14 mouse cellular contexts compared by ENCODE assay signal in genomic region chr6:48366322-48366996, GRCm38 (mm10). TPM values are rescaled to one million over a fixed set of nuclear protein-coding genes. Genes with fewer than 3 reads are reported as not detected.
DNase-seq lines count a peak whose midpoint lies in the region; ATAC-seq and TF ChIP-seq lines count a peak whose summit lies in the region.
"Had no signal": no experiment of that assay in that cellular context is flagged by ENCODE, and none has a peak within 500 bp of the region (broad histone marks: within the 10 kb centered on the region; RNA-seq: fewer than 3 reads in every experiment).

No protein-coding gene starts in this region.

- DNase-seq in midbrain, embryonic 11.5 days (ENCODE audit: low spot score, missing footprints): peak; percentile 84
- DNase-seq in embryo, embryonic 10 days (ENCODE audit: low spot score): peak; percentile 52
- peak; percentile 6 for DNase-seq in forebrain, postnatal 0 days
- DNase-seq in retina, postnatal 7 days (ENCODE audit: low read depth, low spot score): peak; percentile 19
- DNase-seq in heart, postnatal 14 days: no peak
- DNase-seq in thymus, postnatal 25 days: no peak
- DNase-seq in urinary bladder, postnatal 25 days (ENCODE audit: low spot score): no peak
- DNase-seq: adrenal gland, postnatal 10 days had no signal

- WGBS in midbrain, embryonic 11.5 days: 38% methylated on average over 11 of the region's 11 CpGs
- 44% methylated on average over 11 of the region's 11 CpGs for WGBS in midbrain, embryonic 15.5 days
- 24% methylated on average over 11 of the region's 11 CpGs for WGBS in forebrain, postnatal 0 days

- intact Hi-C loops in heart, postnatal 14 days (cut with DNase I): no loop called here

- H3K27me3 ChIP-seq in midbrain, embryonic 11.5 days (ENCODE audit: control insufficient read depth, insufficient read depth, low read length): no peaks in the 10 kb centered on the region
- no peaks in the 10 kb centered on the region for H3K27me3 ChIP-seq in midbrain, embryonic 15.5 days (replicated peaks)
- H3K27me3 ChIP-seq in forebrain, postnatal 0 days (ENCODE audit: insufficient read depth, low read length): no peaks in the 10 kb centered on the region
- H3K27me3 ChIP-seq: hindbrain, embryonic 15.5 days had no signal

- H3K4me2 ChIP-seq in midbrain, embryonic 11.5 days: no peak overlapping the region
- no peak overlapping the region for H3K4me2 ChIP-seq in midbrain, embryonic 15.5 days
- H3K4me2 ChIP-seq in forebrain, postnatal 0 days (ENCODE audit: low read depth): no peak overlapping the region
- H3K4me2 ChIP-seq: hindbrain, embryonic 15.5 days had no signal

- no peaks in the 10 kb centered on the region for H3K36me3 ChIP-seq in midbrain, embryonic 11.5 days (ENCODE audit: control insufficient read depth, insufficient read depth, low read length)
- no peaks in the 10 kb centered on the region for H3K36me3 ChIP-seq in midbrain, embryonic 15.5 days (replicated peaks)
- H3K36me3 ChIP-seq in forebrain, postnatal 0 days (ENCODE audit: insufficient read depth): no peaks in the 10 kb centered on the region
- H3K36me3 ChIP-seq: heart, embryonic 10.5 days; hindbrain, embryonic 15.5 days had no signal

- no peak overlapping the region for H3K4me3 ChIP-seq in midbrain, embryonic 11.5 days (ENCODE audit: low read depth, low read length)
- H3K4me3 ChIP-seq in midbrain, embryonic 15.5 days: no peak overlapping the region
- H3K4me3 ChIP-seq in forebrain, postnatal 0 days (ENCODE audit: low read depth, low read length): no peak overlapping the region
- H3K4me3 ChIP-seq: heart, embryonic 10.5 days; hindbrain, embryonic 15.5 days had no signal

- no peak overlapping the region for H3K27ac ChIP-seq in midbrain, embryonic 11.5 days (ENCODE audit: low read depth, low read length)
- no peak overlapping the region for H3K27ac ChIP-seq in midbrain, embryonic 15.5 days
- H3K27ac ChIP-seq in forebrain, postnatal 0 days (ENCODE audit: low read depth, low read length): no peak overlapping the region
- H3K27ac ChIP-seq: heart, embryonic 10.5 days; hindbrain, embryonic 15.5 days; kidney, postnatal 0 days; liver, embryonic 14.5 days had no signal

- H3K9ac ChIP-seq in midbrain, embryonic 11.5 days (ENCODE audit: low read length): no peak overlapping the region
- H3K9ac ChIP-seq in midbrain, embryonic 15.5 days: no peak overlapping the region
- no peak overlapping the region for H3K9ac ChIP-seq in forebrain, postnatal 0 days
- H3K9ac ChIP-seq: hindbrain, embryonic 15.5 days; liver, embryonic 14.5 days had no signal

- no peaks in the 10 kb centered on the region for H3K4me1 ChIP-seq in midbrain, embryonic 11.5 days (ENCODE audit: control insufficient read depth, insufficient read depth, low read length)
- no peaks in the 10 kb centered on the region for H3K4me1 ChIP-seq in midbrain, embryonic 15.5 days
- no peaks in the 10 kb centered on the region for H3K4me1 ChIP-seq in forebrain, postnatal 0 days (ENCODE audit: insufficient read depth)
- H3K4me1 ChIP-seq: heart, embryonic 10.5 days had no signal

- TF ChIP-seq CTCF in forebrain, postnatal 0 days (IDR thresholded peaks at IDR 0.05; ENCODE audit: low read depth): no peak

- H3K9me3 ChIP-seq in midbrain, embryonic 11.5 days (ENCODE audit: control insufficient read depth, low read length): no peaks in the 10 kb centered on the region
- H3K9me3 ChIP-seq in midbrain, embryonic 15.5 days: no peaks in the 10 kb centered on the region
- H3K9me3 ChIP-seq in forebrain, postnatal 0 days (ENCODE audit: low read length): no peaks in the 10 kb centered on the region
- H3K9me3 ChIP-seq: heart, embryonic 10.5 days; hindbrain, embryonic 15.5 days had no signal

- ATAC-seq in midbrain, embryonic 11.5 days (ENCODE audit: low FRiP score): peak; percentile 42; the same call in 1 of the 2 replicates
- ATAC-seq in midbrain, embryonic 15.5 days (replicated peaks): no peak
- ATAC-seq in forebrain, postnatal 0 days: peak; percentile 36; the same call in 1 of the 2 replicates
- ATAC-seq: Patski had no signal

RNA-seq across cellular contexts. Expression of gene Krba1, which starts 28.9 kb away (rescaled TPM):
- 15.2 and 16.6 TPM in 2 replicates for polyA plus RNA-seq in midbrain, embryonic 11.5 days (2014; fragmentation: Nextera tagmentation; extraction: Ambion mirVana)
- polyA plus RNA-seq in midbrain, embryonic 15.5 days (2015; fragmentation: Nextera tagmentation; extraction: Ambion mirVana): 31.5 and 33.3 TPM in 2 replicates
- total RNA-seq in forebrain, postnatal 0 days (2014; rRNA removed): 35.9 and 49.9 TPM in 2 replicates
- polyA plus RNA-seq in forebrain, postnatal 0 days (2015; fragmentation: Nextera tagmentation; extraction: Ambion mirVana): 14.2 and 20.4 TPM in 2 replicates
- total RNA-seq in heart, postnatal 14 days (2021): 10 to 100 TPM; 24.9 to 26.5 TPM

Comparison
In these comparisons a context has a peak if more than half of its experiments do, and no peak if none do; other contexts are left out.
1. DNase-seq: peak in midbrain, embryonic 11.5 days (single experiment), embryo, embryonic 10 days (single experiment), forebrain, postnatal 0 days (single experiment) and retina, postnatal 7 days (single experiment); none in heart, postnatal 14 days (0 of 2), thymus, postnatal 25 days (single experiment) and urinary bladder, postnatal 25 days (single experiment).